Mouse (Mus musculus) MEL (cell line): ENCODE measurements at regions not wholly inside any gene's neighbourhood (a gene's known extent, or its start where the extent isn't known, plus 50 kb on each side); places are given as distances from the start of the nearest gene placed in this dataset.

Experiments
- CTCF ChIP-seq, 3 experiments: IDR thresholded peaks in 2 of 3; conservative IDR thresholded peaks in 1 of 3; 2 replicates each; pipeline ENCODE4 v1.5.1; 2011 to 2012; ENCODE audit warnings: low read length in 3 of 3, low read depth in 2 of 3, mild to moderate bottlenecking in 2 of 3, improper control_type of control experiment in 1 of 3, inconsistent platforms in 1 of 3, mixed read lengths in 1 of 3, moderate library complexity in 1 of 3; ENCODE audit not compliant: control insufficient read depth in 1 of 3, insufficient read depth in 1 of 3, poor library complexity in 1 of 3, severe bottlenecking in 1 of 3
- EP300 ChIP-seq, 2 experiments: IDR thresholded peaks; 2 replicates each; pipeline ENCODE4 v1.6.1; 2011; ENCODE audit warnings: improper control_type of control experiment in 2 of 2, low read length in 2 of 2, low read depth in 1 of 2, mild to moderate bottlenecking in 1 of 2
- ETS1 ChIP-seq: IDR thresholded peaks from 2 replicates; pipeline ENCODE4 v1.6.1; 2012; ENCODE audit warnings: low read depth, mild to moderate bottlenecking, inconsistent platforms, low read length, improper control_type of control experiment, moderate library complexity
- MAX ChIP-seq: IDR thresholded peaks from 2 replicates; pipeline ENCODE4 v1.6.1; 2011; ENCODE audit warnings: low read length, improper control_type of control experiment
- MXI1 ChIP-seq: IDR thresholded peaks from 2 replicates; pipeline ENCODE4 v1.6.1; 2011; ENCODE audit warnings: mild to moderate bottlenecking, low read depth, low read length, improper control_type of control experiment
- MYC ChIP-seq: IDR thresholded peaks from 2 replicates; pipeline ENCODE4 v1.6.1; 2011; ENCODE audit warnings: low read depth, mild to moderate bottlenecking, low read length, improper control_type of control experiment, moderate library complexity
- POLR2A ChIP-seq, 2 experiments: IDR thresholded peaks; 2 replicates each; pipeline ENCODE4 v1.6.1; 2011 to 2012; ENCODE audit warnings: low read length in 2 of 2, mild to moderate bottlenecking in 2 of 2, control low read depth in 1 of 2, improper control_type of control experiment in 1 of 2, low read depth in 1 of 2, moderate library complexity in 1 of 2; ENCODE audit not compliant: control insufficient read depth in 1 of 2, insufficient read depth in 1 of 2, poor library complexity in 1 of 2

DNA sequence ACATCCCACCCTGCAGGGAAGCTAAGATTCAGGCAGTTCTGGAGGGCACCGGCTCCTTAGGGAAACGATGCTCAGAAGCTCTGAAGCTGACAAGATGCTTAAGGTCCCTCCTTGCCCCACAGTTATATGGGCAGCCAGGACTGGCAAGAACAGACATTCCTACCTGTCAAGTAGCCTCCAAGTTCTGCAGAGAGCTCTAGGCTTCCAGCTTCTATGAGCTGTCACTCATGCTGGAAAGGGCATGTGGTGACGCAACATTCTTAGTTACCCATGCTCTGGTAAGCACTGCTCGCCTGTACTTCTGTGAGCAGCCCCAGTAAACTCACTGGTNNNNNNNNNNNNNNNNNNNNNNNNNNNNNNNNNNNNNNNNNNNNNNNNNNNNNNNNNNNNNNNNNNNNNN is 511.3 kb downstream of the 1810013L24Rik start:
- TF ChIP-seq CTCF (IDR thresholded peaks at IDR 0.05 in 2 of 3, conservative IDR thresholded peaks at IDR 0.05 in 1 of 3; ENCODE audit: control insufficient read depth in 1 of 3, insufficient read depth in 1 of 3, low read depth in 2 of 3, low read length in 3 of 3, poor library complexity in 1 of 3, severe bottlenecking in 1 of 3) (no peak), MAX (no peak), EP300 (IDR thresholded peaks at IDR 0.05; ENCODE audit: low read depth in 1 of 2, low read length in 2 of 2) (no peak), ETS1 (no peak), POLR2A (IDR thresholded peaks at IDR 0.05; ENCODE audit: control insufficient read depth in 1 of 2, insufficient read depth in 1 of 2, low read depth in 1 of 2, low read length in 2 of 2, poor library complexity in 1 of 2) (no peak), MYC (no peak), MXI1 (no peak)
